In the genomic region with DNA sequence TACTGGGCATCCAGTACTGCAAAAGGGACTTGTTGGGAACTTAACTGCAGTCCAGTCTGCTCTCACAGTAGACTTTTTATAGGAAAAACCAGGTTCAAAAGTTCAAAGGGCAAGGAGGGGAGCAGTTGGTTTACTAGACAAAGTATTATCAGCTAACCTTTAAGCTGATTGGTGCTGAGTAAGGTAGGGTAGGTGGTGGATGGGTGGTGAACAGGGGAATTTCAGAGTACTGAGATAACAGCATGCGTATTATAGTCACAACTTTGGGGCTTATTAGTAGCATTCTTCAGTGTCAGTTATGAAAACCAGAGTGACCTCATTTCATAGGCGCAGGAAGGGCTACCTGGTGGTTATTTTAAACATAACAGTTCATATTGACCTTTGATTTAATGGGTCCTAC, we compare ENCODE assay signal across 16 mouse cellular contexts. TPM values are rescaled to one million over a fixed set of nuclear protein-coding genes. Genes with fewer than 3 reads are reported as not detected.
"Had no signal": no experiment of that assay in that cellular context is flagged by ENCODE, and none has a peak within 500 bp of the region (broad histone marks: within the 10 kb centered on the region; RNA-seq: fewer than 3 reads in every experiment).

No protein-coding gene starts in this region.

- H3K36me3 ChIP-seq: limb, embryonic 12.5 days; liver, embryonic 15.5 days; midbrain, embryonic 10.5 days; midbrain, embryonic 15.5 days; neural tube, embryonic 12.5 days had no signal

- H3K27me3 ChIP-seq: limb, embryonic 12.5 days; liver, embryonic 15.5 days; midbrain, embryonic 15.5 days; neural tube, embryonic 12.5 days had no signal

- H3K9ac ChIP-seq: limb, embryonic 12.5 days; liver, embryonic 15.5 days; lung, embryonic 14.5 days; midbrain, embryonic 15.5 days; neural tube, embryonic 12.5 days had no signal

- H3K9me3 ChIP-seq: liver, embryonic 15.5 days; midbrain, embryonic 15.5 days had no signal

- ATAC-seq: midbrain, embryonic 15.5 days had no signal

- DNase-seq: kidney, adult 18-20 months; kidney, postnatal 25 days; lung, postnatal 10 days; lung, postnatal 4 days had no signal

- H3K4me1 ChIP-seq: limb, embryonic 12.5 days; neural tube, embryonic 12.5 days had no signal

- H3K4me3 ChIP-seq: left cerebral cortex, adult 2 months; limb, embryonic 12.5 days; midbrain, embryonic 10.5 days; midbrain, embryonic 15.5 days; neural tube, embryonic 12.5 days had no signal

- H3K27ac ChIP-seq: left cerebral cortex, adult 2 months; limb, embryonic 12.5 days; liver, embryonic 15.5 days; midbrain, embryonic 10.5 days; midbrain, embryonic 15.5 days; neural tube, embryonic 12.5 days; stomach, postnatal 0 days had no signal

RNA-seq across cellular contexts. Expression of gene Acot6, which starts 0.8 kb away (rescaled TPM):
- total RNA-seq: neutrophil, adult 5-6 weeks had no signal

RNA-seq across cellular contexts. Expression of gene Dnal1, which starts 14.6 kb away (rescaled TPM):
- total RNA-seq: monocyte, adult 5-6 weeks had no signal

RNA-seq across cellular contexts. Expression of gene Acot5, which starts 30.5 kb away (rescaled TPM):
- total RNA-seq: megakaryocyte, adult 5-6 weeks; monocyte, adult 5-6 weeks; neutrophil, adult 5-6 weeks had no signal
- polyA plus RNA-seq: kidney, embryonic 16.5 days; limb, embryonic 12.5 days; lung, embryonic 14.5 days; midbrain, embryonic 10.5 days had no signal

RNA-seq across cellular contexts. Expression of gene Acot3, which starts 47.7 kb away (rescaled TPM):
- total RNA-seq: megakaryocyte, adult 5-6 weeks; monocyte, adult 5-6 weeks; neutrophil, adult 5-6 weeks had no signal
